Mouse (Mus musculus): ENCODE data around the gene Rab1a. TPM values are rescaled to one million over a fixed set of nuclear protein-coding genes. Genes with fewer than 3 reads are reported as not detected.

Rab1a gene
- polyA plus RNA-seq, 1 experiment: 69.8 TPM

GRCm38 (mm10) chr11:20232016-20232755 lies 31.0 kb downstream of the Rab1a start:
- TF ChIP-seq CTCF (IDR thresholded peaks at IDR 0.05; ENCODE audit: insufficient read depth, low read length): no peak
- TF ChIP-seq POLR2A (IDR thresholded peaks at IDR 0.05; ENCODE audit: borderline replicate concordance, extremely low read depth, low read depth, low read length): no peak
- H3K4me3 ChIP-seq (replicated peaks; ENCODE audit: extremely low read depth, low read depth, low read length): no peak overlapping the region
- 33% methylated on average over 5 of the region's 5 CpGs for WGBS
- no peak for DNase-seq
- peaks cover 14% of the 10 kb centered on the region for H3K4me1 ChIP-seq (ENCODE audit: control insufficient read depth, insufficient read depth, low read length)

GRCm38 (mm10) chr11:20234233-20234632 lies 33.0 kb downstream of the Rab1a start:
- TF ChIP-seq POLR2A (IDR thresholded peaks at IDR 0.05; ENCODE audit: borderline replicate concordance, extremely low read depth, low read depth, low read length) (no peak), CTCF (IDR thresholded peaks at IDR 0.05; ENCODE audit: insufficient read depth, low read length) (no peak)
- peaks cover 13% of the 10 kb centered on the region for H3K4me1 ChIP-seq (ENCODE audit: control insufficient read depth, insufficient read depth, low read length)
- no peak overlapping the region for H3K4me3 ChIP-seq (replicated peaks; ENCODE audit: extremely low read depth, low read depth, low read length)
- WGBS: 65% methylated on average over 3 of the region's 3 CpGs
- DNase-seq: no peak

GRCm38 (mm10) chr11:20237018-20237417 lies 35.8 kb downstream of the Rab1a start:
- no peak for DNase-seq
- 72% methylated on average over 7 of the region's 7 CpGs for WGBS
- TF ChIP-seq POLR2A (IDR thresholded peaks at IDR 0.05; ENCODE audit: borderline replicate concordance, extremely low read depth, low read depth, low read length): no peak
- no peak for TF ChIP-seq CTCF (IDR thresholded peaks at IDR 0.05; ENCODE audit: insufficient read depth, low read length)
- peaks cover 5% of the 10 kb centered on the region for H3K4me1 ChIP-seq (ENCODE audit: control insufficient read depth, insufficient read depth, low read length)
- H3K4me3 ChIP-seq (replicated peaks; ENCODE audit: extremely low read depth, low read depth, low read length): no peak overlapping the region

GRCm38 (mm10) chr11:20237976-20238375 lies 36.7 kb downstream of the Rab1a start:
- 89% methylated on average over 3 of the region's 3 CpGs for WGBS
- DNase-seq: no peak
- H3K4me1 ChIP-seq (ENCODE audit: control insufficient read depth, insufficient read depth, low read length): peaks cover 5% of the 10 kb centered on the region
- H3K4me3 ChIP-seq (replicated peaks; ENCODE audit: extremely low read depth, low read depth, low read length): no peak overlapping the region
- TF ChIP-seq POLR2A (IDR thresholded peaks at IDR 0.05; ENCODE audit: borderline replicate concordance, extremely low read depth, low read depth, low read length): no peak
- TF ChIP-seq CTCF (IDR thresholded peaks at IDR 0.05; ENCODE audit: insufficient read depth, low read length): no peak

GRCm38 (mm10) chr11:20239279-20239861 lies 38.1 kb downstream of the Rab1a start:
- TF ChIP-seq CTCF (IDR thresholded peaks at IDR 0.05; ENCODE audit: insufficient read depth, low read length) (no peak), POLR2A (IDR thresholded peaks at IDR 0.05; ENCODE audit: borderline replicate concordance, extremely low read depth, low read depth, low read length) (no peak)
- DNase-seq: no peak
- peaks cover 9% of the 10 kb centered on the region for H3K4me1 ChIP-seq (ENCODE audit: control insufficient read depth, insufficient read depth, low read length)
- 89% methylated on average over 9 of the region's 9 CpGs for WGBS
- H3K4me3 ChIP-seq (replicated peaks; ENCODE audit: extremely low read depth, low read depth, low read length): no peak overlapping the region

GRCm38 (mm10) chr11:20240331-20240730 lies 39.1 kb downstream of the Rab1a start:
- DNase-seq: no peak
- 65% methylated on average over 5 of the region's 5 CpGs for WGBS
- Histone ChIP-seq H3K4me1 (ENCODE audit: control insufficient read depth, insufficient read depth, low read length) (peaks cover 12% of the 10 kb centered on the region), H3K4me3 (replicated peaks; ENCODE audit: extremely low read depth, low read depth, low read length) (no peak overlapping the region)
- TF ChIP-seq POLR2A (IDR thresholded peaks at IDR 0.05; ENCODE audit: borderline replicate concordance, extremely low read depth, low read depth, low read length): no peak
- TF ChIP-seq CTCF (IDR thresholded peaks at IDR 0.05; ENCODE audit: insufficient read depth, low read length): no peak

- WGBS: 94% methylated on average over 7 of the region's 7 CpGs
- peaks cover 17% of the 10 kb centered on the region for H3K4me1 ChIP-seq (ENCODE audit: control insufficient read depth, insufficient read depth, low read length)
- TF ChIP-seq POLR2A (IDR thresholded peaks at IDR 0.05; ENCODE audit: borderline replicate concordance, extremely low read depth, low read depth, low read length) (no peak), CTCF (IDR thresholded peaks at IDR 0.05; ENCODE audit: insufficient read depth, low read length) (no peak)
- no peak overlapping the region for H3K4me3 ChIP-seq (replicated peaks; ENCODE audit: extremely low read depth, low read depth, low read length)
- no peak for DNase-seq
Observed at GRCm38 (mm10) chr11:20241311-20241710, 40.1 kb downstream of the Rab1a start.

GRCm38 (mm10) chr11:20242366-20243056 lies 41.3 kb downstream of the Rab1a start:
- no peak for DNase-seq
- H3K4me1 ChIP-seq (ENCODE audit: control insufficient read depth, insufficient read depth, low read length): peaks cover 28% of the 10 kb centered on the region
- H3K4me3 ChIP-seq (replicated peaks; ENCODE audit: extremely low read depth, low read depth, low read length): no peak overlapping the region
- WGBS: 77% methylated on average over 6 of the region's 6 CpGs
- TF ChIP-seq CTCF (IDR thresholded peaks at IDR 0.05; ENCODE audit: insufficient read depth, low read length) (no peak), POLR2A (IDR thresholded peaks at IDR 0.05; ENCODE audit: borderline replicate concordance, extremely low read depth, low read depth, low read length) (no peak)

- 50% methylated on average over 9 of the region's 9 CpGs for WGBS
- Histone ChIP-seq H3K4me3 (replicated peaks; ENCODE audit: extremely low read depth, low read depth, low read length) (no peak overlapping the region), H3K4me1 (ENCODE audit: control insufficient read depth, insufficient read depth, low read length) (peaks cover 30% of the 10 kb centered on the region)
- no peak for DNase-seq
- TF ChIP-seq POLR2A (IDR thresholded peaks at IDR 0.05; ENCODE audit: borderline replicate concordance, extremely low read depth, low read depth, low read length) (no peak), CTCF (IDR thresholded peaks at IDR 0.05; ENCODE audit: insufficient read depth, low read length) (0 out of 2 replicates have a peak, but pooled peaks have one; percentile 11)
Observed at GRCm38 (mm10) chr11:20243214-20243913, 42.1 kb downstream of the Rab1a start.
